Mouse (Mus musculus) MEL (cell line): Measurements from ENCODE around the gene Cfap43. TPM values are rescaled to one million over a fixed set of nuclear protein-coding genes. Genes with fewer than 3 reads are reported as not detected.

ENCODE experiments used
- DNase-seq: peaks from one replicate; pipeline ENCODE4 v3.0.0; 2011; ENCODE audit warnings: low read depth, low spot score
- H3K27ac ChIP-seq: 2 replicates; pipeline ENCODE4 v1.5.1; 2012; ENCODE audit warnings: low read depth, mild to moderate bottlenecking, control low read depth, low read length, moderate library complexity; ENCODE audit not compliant: control insufficient read depth
- H3K27me3 ChIP-seq, 2 experiments: fragments of 150-350 bp in 1 of 2; sonication (generic) in 1 of 2; 2 replicates each; pipeline ENCODE4 v1.6.1; 2012; ENCODE audit warnings: low read length in 2 of 2, mild to moderate bottlenecking in 2 of 2, improper control_type of control experiment in 1 of 2, moderate library complexity in 1 of 2; ENCODE audit not compliant: insufficient read depth in 2 of 2, control insufficient read depth in 1 of 2
- H3K36me3 ChIP-seq, 2 experiments: 2 replicates each; pipeline ENCODE4 v1.6.1; 2012 to 2014; ENCODE audit warnings: low read length in 2 of 2, improper control_type of control experiment in 1 of 2, inconsistent platforms in 1 of 2, mild to moderate bottlenecking in 1 of 2; ENCODE audit not compliant: insufficient read depth in 2 of 2, control insufficient read depth in 1 of 2
- H3K4me1 ChIP-seq, 2 experiments: fragments of 150-350 bp in 1 of 2; sonication (generic) in 1 of 2; 2 replicates each; pipeline ENCODE4 v1.6.1; 2012; ENCODE audit warnings: low read length in 2 of 2, improper control_type of control experiment in 1 of 2, mild to moderate bottlenecking in 1 of 2; ENCODE audit not compliant: insufficient read depth in 2 of 2, control insufficient read depth in 1 of 2
- H3K4me3 ChIP-seq, 2 experiments: fragments of 150-350 bp in 1 of 2; sonication (generic) in 1 of 2; 2 replicates each; pipeline ENCODE4 v1.5.1; 2012; ENCODE audit warnings: low read depth in 2 of 2, low read length in 2 of 2, mild to moderate bottlenecking in 2 of 2, moderate library complexity in 2 of 2, control low read depth in 1 of 2, improper control_type of control experiment in 1 of 2; ENCODE audit not compliant: control insufficient read depth in 1 of 2, insufficient read depth in 1 of 2
- H3K79me2 ChIP-seq: 2 replicates; pipeline ENCODE4 v1.6.1; 2012; ENCODE audit warnings: mild to moderate bottlenecking, low read length, moderate library complexity; ENCODE audit not compliant: control insufficient read depth, poor library complexity, insufficient read depth
- H3K9ac ChIP-seq: 2 replicates; pipeline ENCODE4 v1.6.1; 2012; ENCODE audit warnings: low read depth, mild to moderate bottlenecking, control low read depth, low read length, moderate library complexity; ENCODE audit not compliant: control insufficient read depth, poor library complexity, severe bottlenecking
- H3K9me3 ChIP-seq: fragments of 150-350 bp; sonication (generic); replicated peaks from 2 replicates; pipeline ENCODE4 v1.6.1; 2012; ENCODE audit warnings: mild to moderate bottlenecking, low read length, improper control_type of control experiment, moderate library complexity; ENCODE audit not compliant: insufficient read depth
- CHD1 ChIP-seq: IDR thresholded peaks from 2 replicates; pipeline ENCODE4 v1.6.1; 2012; ENCODE audit warnings: low read depth, mild to moderate bottlenecking, inconsistent platforms, low read length, improper control_type of control experiment
- CHD2 ChIP-seq: IDR thresholded peaks from 2 replicates; pipeline ENCODE4 v1.6.1; 2011; ENCODE audit warnings: low read length, improper control_type of control experiment
- CTCF ChIP-seq, 3 experiments: IDR thresholded peaks in 2 of 3; conservative IDR thresholded peaks in 1 of 3; 2 replicates each; pipeline ENCODE4 v1.5.1; 2011 to 2012; ENCODE audit warnings: low read length in 3 of 3, low read depth in 2 of 3, mild to moderate bottlenecking in 2 of 3, improper control_type of control experiment in 1 of 3, inconsistent platforms in 1 of 3, mixed read lengths in 1 of 3, moderate library complexity in 1 of 3; ENCODE audit not compliant: control insufficient read depth in 1 of 3, insufficient read depth in 1 of 3, poor library complexity in 1 of 3, severe bottlenecking in 1 of 3
- E2F4 ChIP-seq: IDR thresholded peaks from 2 replicates; pipeline ENCODE4 v1.6.1; 2011; ENCODE audit warnings: low read depth, low read length, improper control_type of control experiment, borderline replicate concordance
- EP300 ChIP-seq, 2 experiments: IDR thresholded peaks; 2 replicates each; pipeline ENCODE4 v1.6.1; 2011; ENCODE audit warnings: improper control_type of control experiment in 2 of 2, low read length in 2 of 2, low read depth in 1 of 2, mild to moderate bottlenecking in 1 of 2
- HCFC1 ChIP-seq: IDR thresholded peaks from 2 replicates; pipeline ENCODE4 v1.6.1; 2012; ENCODE audit warnings: low read depth, mild to moderate bottlenecking, inconsistent platforms, low read length, improper control_type of control experiment, moderate library complexity
- MAZ ChIP-seq: IDR thresholded peaks from 2 replicates; pipeline ENCODE4 v1.6.1; 2012; ENCODE audit warnings: low read depth, mild to moderate bottlenecking, inconsistent platforms, low read length, improper control_type of control experiment
- MEF2A ChIP-seq: IDR thresholded peaks from 2 replicates; pipeline ENCODE4 v1.6.1; 2014; ENCODE audit warnings: low read depth, mild to moderate bottlenecking, inconsistent platforms, low read length, improper control_type of control experiment; ENCODE audit not compliant: poor library complexity, insufficient replicate concordance, severe bottlenecking; ENCODE audit errors: extremely low read depth
- MXI1 ChIP-seq: IDR thresholded peaks from 2 replicates; pipeline ENCODE4 v1.6.1; 2011; ENCODE audit warnings: mild to moderate bottlenecking, low read depth, low read length, improper control_type of control experiment
- MYC ChIP-seq: IDR thresholded peaks from 2 replicates; pipeline ENCODE4 v1.6.1; 2011; ENCODE audit warnings: low read depth, mild to moderate bottlenecking, low read length, improper control_type of control experiment, moderate library complexity
- NRF1 ChIP-seq: IDR thresholded peaks from 2 replicates; pipeline ENCODE4 v1.6.1; 2014; ENCODE audit warnings: low read depth, mild to moderate bottlenecking, inconsistent platforms, low read length, improper control_type of control experiment, moderate library complexity; ENCODE audit not compliant: poor library complexity, insufficient read depth, severe bottlenecking
- POLR2AphosphoS2 ChIP-seq: IDR thresholded peaks from 2 replicates; pipeline ENCODE4 v1.6.1; 2011; ENCODE audit warnings: low read length, improper control_type of control experiment
- RAD21 ChIP-seq: IDR thresholded peaks from 2 replicates; pipeline ENCODE4 v1.6.1; 2011; ENCODE audit warnings: mild to moderate bottlenecking, low read depth, low read length, improper control_type of control experiment
- RCOR1 ChIP-seq: IDR thresholded peaks from 2 replicates; pipeline ENCODE4 v1.6.1; 2012; ENCODE audit warnings: low read depth, mild to moderate bottlenecking, inconsistent platforms, low read length, improper control_type of control experiment
- SIN3A ChIP-seq: IDR thresholded peaks from 2 replicates; pipeline ENCODE4 v1.6.1; 2012; ENCODE audit warnings: low read length, improper control_type of control experiment, inconsistent platforms
- TAL1 ChIP-seq: IDR thresholded peaks from 2 replicates; pipeline ENCODE4 v1.6.1; 2012; ENCODE audit warnings: mild to moderate bottlenecking, inconsistent platforms, low read length, moderate library complexity, mixed read lengths
- TBP ChIP-seq: IDR thresholded peaks from 2 replicates; pipeline ENCODE4 v1.8.0; 2011; ENCODE audit warnings: low read depth, low read length, improper control_type of control experiment
- TCF12 ChIP-seq: IDR thresholded peaks from 2 replicates; pipeline ENCODE4 v1.6.1; 2014; ENCODE audit warnings: low read depth, mild to moderate bottlenecking, inconsistent platforms, low read length, improper control_type of control experiment, moderate library complexity
- UBTF ChIP-seq: IDR thresholded peaks from 2 replicates; pipeline ENCODE4 v1.6.1; 2012; ENCODE audit warnings: low read depth, mild to moderate bottlenecking, inconsistent platforms, low read length, improper control_type of control experiment, moderate library complexity, borderline replicate concordance; ENCODE audit not compliant: insufficient read depth
- USF2 ChIP-seq, 2 experiments: IDR thresholded peaks; 2 replicates each; pipeline ENCODE4 v1.6.1; 2011 to 2012; ENCODE audit warnings: improper control_type of control experiment in 2 of 2, low read length in 2 of 2, borderline replicate concordance in 1 of 2, inconsistent platforms in 1 of 2, low read depth in 1 of 2, mild to moderate bottlenecking in 1 of 2; ENCODE audit not compliant: insufficient read depth in 1 of 2
- ZC3H11A ChIP-seq: IDR thresholded peaks from 2 replicates; pipeline ENCODE4 v1.6.1; 2012; ENCODE audit warnings: low read depth, mild to moderate bottlenecking, inconsistent platforms, low read length, improper control_type of control experiment
- ZNF384 ChIP-seq: IDR thresholded peaks from 2 replicates; pipeline ENCODE4 v1.6.1; 2012; ENCODE audit warnings: low read depth, mild to moderate bottlenecking, inconsistent platforms, low read length, improper control_type of control experiment
- polyA plus RNA-seq, 2 experiments: library from polyadenylated mRNA; stranded (reverse) in 1 of 2; unstranded in 1 of 2; fragments of >175 nt in 1 of 2; fragments of >200 nt in 1 of 2; gene quantifications; 2 replicates each; pipeline versions ENCODE4 v1.2.1 to v1.2.4; 2012; ENCODE audit warnings: low replicate concordance in 2 of 2, low read depth in 1 of 2; ENCODE audit not compliant: insufficient read length in 2 of 2, insufficient read depth in 1 of 2, missing spikeins in 1 of 2
- total RNA-seq: library from RNA; depleted of rRNA; stranded (reverse); fragments of 300-350 nt; gene quantifications from 2 replicates; pipeline ENCODE4 v1.2.3, GENCODE M21; 2012

The Cfap43 gene
- total and polyA plus RNA-seq, 3 experiments: 0.10 to 0.12 TPM; not detected in 1

GRCm38 (mm10) chr19:47862581-47862980 lies 56.5 kb downstream of the Cfap43 start:
- no peaks in the 10 kb centered on the region for H3K27me3 ChIP-seq
- no peak overlapping the region for H3K4me3 ChIP-seq
- no peaks in the 10 kb centered on the region for H3K79me2 ChIP-seq
- no peak overlapping the region for H3K27ac ChIP-seq
- H3K36me3 ChIP-seq: peaks cover 0 to 30% of the 10 kb centered on the region in 2 experiments; a peak in 2 of 4 replicates
- no peaks in the 10 kb centered on the region for H3K4me1 ChIP-seq
- TF ChIP-seq NRF1: no peak
- TF ChIP-seq MAZ: no peak
- TF ChIP-seq POLR2AphosphoS2: no peak
- TF ChIP-seq E2F4: no peak
- TF ChIP-seq TBP: no peak
- H3K9me3 ChIP-seq: no peaks in the 10 kb centered on the region
- no peak for DNase-seq
- no peak overlapping the region for H3K9ac ChIP-seq

DNA sequence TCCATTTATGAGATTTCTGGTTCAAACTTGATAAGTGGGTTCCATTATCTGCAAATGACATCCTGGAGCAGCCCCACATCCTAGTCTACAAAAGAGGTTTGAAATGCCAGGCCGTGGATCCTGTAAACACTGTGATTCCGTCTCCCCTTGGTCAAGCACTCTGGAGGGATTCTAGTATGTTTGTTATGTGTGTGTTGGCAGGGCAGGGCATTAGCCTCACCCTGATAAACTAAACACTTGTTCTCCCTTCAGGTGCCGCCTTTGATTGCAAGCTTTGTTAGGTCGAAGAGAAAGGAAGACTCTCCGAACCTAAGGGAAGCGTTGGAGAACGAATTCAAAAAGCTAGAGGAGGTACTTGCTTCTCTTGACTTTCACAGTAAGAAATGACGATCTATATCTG lies 59.9 kb downstream of the Cfap43 start:
- H3K36me3 ChIP-seq: peaks cover 5 to 26% of the 10 kb centered on the region in 2 experiments
- no peaks in the 10 kb centered on the region for H3K9me3 ChIP-seq
- H3K4me1 ChIP-seq: peaks cover 5 to 7% of the 10 kb centered on the region in 2 experiments; a peak in 3 of 4 replicates
- DNase-seq: no peak
- no peak for TF ChIP-seq USF2 (IDR thresholded peaks at IDR 0.05; ENCODE audit: borderline replicate concordance in 1 of 2, insufficient read depth in 1 of 2, low read depth in 1 of 2, low read length in 2 of 2)
- TF ChIP-seq EP300 (IDR thresholded peaks at IDR 0.05; ENCODE audit: low read depth in 1 of 2, low read length in 2 of 2): no peak
- no peak for TF ChIP-seq UBTF
- TF ChIP-seq MEF2A: no peak
- no peak overlapping the region for H3K27ac ChIP-seq
- H3K79me2 ChIP-seq: peaks cover 10% of the 10 kb centered on the region
- H3K4me3 ChIP-seq: no peak overlapping the region
- no peaks in the 10 kb centered on the region for H3K27me3 ChIP-seq
- H3K9ac ChIP-seq: no peak overlapping the region

DNA sequence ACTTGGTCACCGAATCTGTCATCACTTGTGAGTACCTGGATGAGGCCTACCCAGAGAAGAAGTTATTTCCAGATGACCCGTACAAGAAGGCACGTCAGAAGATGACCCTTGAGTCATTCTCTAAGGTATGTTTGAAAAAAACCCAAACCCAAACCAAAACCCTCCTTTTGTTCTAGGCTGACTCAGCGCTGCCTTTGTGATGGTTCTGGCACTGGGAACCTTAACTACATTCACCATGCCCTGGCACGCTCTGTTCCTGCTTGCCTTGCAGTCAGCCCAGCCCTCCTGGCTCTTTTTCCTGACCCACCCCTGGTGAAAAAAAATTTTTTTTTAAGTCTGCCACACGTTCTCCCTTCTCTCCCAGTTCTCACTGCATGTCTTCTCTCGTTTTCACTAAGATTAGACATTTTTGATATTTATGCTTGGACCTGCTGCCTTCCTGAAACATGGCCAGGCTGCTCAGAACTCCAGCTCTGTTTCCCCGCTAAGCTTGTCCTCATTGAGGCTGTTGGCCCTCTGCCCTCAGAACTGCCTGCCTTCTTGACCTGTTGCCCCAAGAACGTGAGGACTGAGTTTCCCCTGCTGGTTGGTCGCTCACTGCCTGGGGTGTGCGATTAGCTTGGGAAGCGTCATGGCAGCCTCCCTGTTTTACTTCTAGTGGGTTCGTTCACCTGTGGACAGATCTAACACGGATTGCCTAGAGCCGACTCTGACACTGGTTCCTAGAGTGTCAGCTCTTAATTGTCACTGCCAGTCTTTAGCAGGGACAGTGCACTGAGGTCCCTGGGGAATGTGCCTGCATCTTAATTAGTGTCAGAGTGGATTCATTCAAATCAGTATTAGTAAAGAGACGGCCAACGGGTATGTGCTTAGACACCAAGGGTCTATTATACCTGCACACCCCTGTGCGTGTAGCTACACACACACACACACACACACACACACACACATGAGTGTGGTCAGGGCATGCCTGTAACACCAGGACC lies 60.8 kb downstream of the Cfap43 start:
- TF ChIP-seq RAD21 (no peak), RCOR1 (no peak), MYC (no peak), CHD2 (no peak), MXI1 (no peak), TCF12 (no peak), ZNF384 (no peak), CTCF (IDR thresholded peaks at IDR 0.05 in 2 of 3, conservative IDR thresholded peaks at IDR 0.05 in 1 of 3; ENCODE audit: control insufficient read depth in 1 of 3, insufficient read depth in 1 of 3, low read depth in 2 of 3, low read length in 3 of 3, poor library complexity in 1 of 3, severe bottlenecking in 1 of 3) (no peak), ZC3H11A (no peak), CHD1 (no peak), MAZ (no peak), HCFC1 (no peak), TAL1 (no peak), MEF2A (no peak), UBTF (no peak), POLR2AphosphoS2 (no peak), SIN3A (no peak)
- no peak for DNase-seq
- Histone ChIP-seq H3K27me3 (no peaks in the 10 kb centered on the region), H3K36me3 (peaks cover 5 to 20% of the 10 kb centered on the region in 2 experiments), H3K27ac (no peak overlapping the region), H3K4me3 (no peak overlapping the region), H3K9ac (no peak overlapping the region), H3K79me2 (peaks cover 10% of the 10 kb centered on the region), H3K9me3 (no peaks in the 10 kb centered on the region), H3K4me1 (peaks cover 5 to 7% of the 10 kb centered on the region in 2 experiments; a peak in 3 of 4 replicates)
